Mouse (Mus musculus) heart, postnatal 0 days (tissue): Measurements from ENCODE around the gene Serpini2.

ENCODE experiments used
- CTCF ChIP-seq: IDR thresholded peaks from 2 replicates; pipeline ENCODE4 v1.5.1; 2016; ENCODE audit warnings: antibody characterized with exemption, control low read depth, low read depth
- EP300 ChIP-seq: IDR thresholded peaks from 2 replicates; pipeline ENCODE4 v1.6.1; 2016; ENCODE audit warnings: antibody characterized with exemption, low read depth

GRCm38 (mm10) chr3:75202808-75203503, 66.9 kb downstream of the Serpini2 start:
- TF ChIP-seq CTCF (peak; percentile 74), EP300 (no peak)
